Mouse (Mus musculus) stomach, postnatal 0 days (tissue): ENCODE measurements around the gene Gm49322.

Experiments
- CTCF ChIP-seq: IDR thresholded peaks from 2 replicates; pipeline ENCODE4 v1.5.1; 2016; ENCODE audit warnings: antibody characterized with exemption, low read depth, mild to moderate bottlenecking, moderate library complexity
- EP300 ChIP-seq: optimal IDR thresholded peaks from 2 replicates; pipeline ENCODE3; 2016; ENCODE audit warnings: antibody characterized with exemption

- no peak for TF ChIP-seq CTCF
- TF ChIP-seq EP300 = no peak
These were observed 21.9 kb downstream of the Gm49322 start for GRCm38 (mm10) chr10:80627685-80628084.
